Mouse (Mus musculus): ENCODE results near the gene Serhl.

GRCm38 (mm10) chr15:83135654-83136053 is 46.3 kb downstream of the Serhl start:
- TF ChIP-seq CTCF (IDR thresholded peaks at IDR 0.05; ENCODE audit: extremely low read depth, insufficient read depth, low read length) (no peak), POLR2A (IDR thresholded peaks at IDR 0.05; ENCODE audit: extremely low read depth, insufficient read depth, low read length) (no peak)

Data from cortical plate, adult 2 months (tissue).